Mouse (Mus musculus) bone marrow, adult 2 months (tissue): Measurements from ENCODE around the gene Tlnrd1.

Experiments used
- CTCF ChIP-seq: fragments of 200-500 bp; IDR thresholded peaks from 2 replicates; pipeline ENCODE4 v1.5.1; 2011; ENCODE audit warnings: low read length, control low read depth; ENCODE audit not compliant: control insufficient read depth, insufficient read depth
- POLR2A ChIP-seq: fragments of 200-500 bp; IDR thresholded peaks from 2 replicates; pipeline ENCODE4 v1.6.1; 2011; ENCODE audit warnings: low read depth, mild to moderate bottlenecking, control low read depth, low read length, borderline replicate concordance; ENCODE audit not compliant: control insufficient read depth

GRCm38 (mm10) chr7:83913995-83914394 lies 29.9 kb upstream of the Tlnrd1 start:
- TF ChIP-seq CTCF (no peak), POLR2A (no peak)
